ENCODE assay signal across 32 mouse cellular contexts in genomic region chr2:163073023-163073757, GRCm38 (mm10). TPM values are rescaled to one million over a fixed set of nuclear protein-coding genes. Genes with fewer than 3 reads are reported as not detected.
DNase-seq lines count a peak whose midpoint lies in the region; ATAC-seq and TF ChIP-seq lines count a peak whose summit lies in the region.
"Had no signal": no experiment of that assay in that cellular context is flagged by ENCODE, and none has a peak within 500 bp of the region (broad histone marks: within the 10 kb centered on the region; RNA-seq: fewer than 3 reads in every experiment).

No protein-coding gene starts in this region.

- no peak overlapping the region for H3K9ac ChIP-seq in kidney, postnatal 0 days (ENCODE audit: low read depth, low read length)
- H3K9ac ChIP-seq in kidney, embryonic 16.5 days (replicated peaks; ENCODE audit: low read length), result no peak overlapping the region
- H3K9ac ChIP-seq: embryonic facial prominence, embryonic 13.5 days; forebrain, postnatal 0 days; liver, embryonic 12.5 days; liver, postnatal 0 days; midbrain, embryonic 12.5 days; neural tube, embryonic 15.5 days; stomach, embryonic 15.5 days had no signal

- H3K9me3 ChIP-seq in kidney, postnatal 0 days (replicated peaks; ENCODE audit: low read length), result no peaks in the 10 kb centered on the region
- H3K9me3 ChIP-seq in kidney, embryonic 16.5 days (ENCODE audit: low read length), result no peaks in the 10 kb centered on the region
- H3K9me3 ChIP-seq: embryonic facial prominence, embryonic 13.5 days; forebrain, embryonic 10.5 days; liver, embryonic 12.5 days; midbrain, embryonic 12.5 days; neural tube, embryonic 15.5 days; stomach, embryonic 15.5 days had no signal

- 0 out of 2 replicates have a peak, but pooled peaks have one; percentile 33 for ATAC-seq in kidney, postnatal 0 days (replicated peaks; ENCODE audit: low FRiP score, low read depth)
- no peak for ATAC-seq in kidney, embryonic 16.5 days (ENCODE audit: low FRiP score, low TSS enrichment)
- ATAC-seq: hindbrain, embryonic 16.5 days; liver, embryonic 12.5 days; liver, postnatal 0 days had no signal

- H3K27ac ChIP-seq in kidney, postnatal 0 days, result no peak overlapping the region
- no peak overlapping the region for H3K27ac ChIP-seq in kidney, embryonic 16.5 days (ENCODE audit: low read length)
- H3K27ac ChIP-seq: embryonic facial prominence, embryonic 13.5 days; forebrain, embryonic 10.5 days; liver, embryonic 12.5 days; midbrain, embryonic 12.5 days; neural tube, embryonic 15.5 days; stomach, embryonic 15.5 days had no signal

- WGBS in kidney, postnatal 0 days, result 87% methylated on average over 9 of the region's 9 CpGs
- WGBS in kidney, embryonic 16.5 days, result 84% methylated on average over 9 of the region's 9 CpGs

- no peak for TF ChIP-seq CTCF in kidney, postnatal 0 days (IDR thresholded peaks at IDR 0.05; ENCODE audit: low read depth)

- H3K36me3 ChIP-seq in kidney, postnatal 0 days (ENCODE audit: insufficient read depth, low read length), result peaks cover 5% of the 10 kb centered on the region; the same call in 1 of the 2 replicates
- peaks cover 25% of the 10 kb centered on the region for H3K36me3 ChIP-seq in kidney, embryonic 16.5 days (ENCODE audit: insufficient read depth, low read length)
- H3K36me3 ChIP-seq: neural tube, embryonic 15.5 days had no signal

- H3K4me3 ChIP-seq in kidney, postnatal 0 days (replicated peaks; ENCODE audit: low read depth, low read length), result no peak overlapping the region
- no peak overlapping the region for H3K4me3 ChIP-seq in kidney, embryonic 16.5 days (ENCODE audit: low read length)
- H3K4me3 ChIP-seq: embryonic facial prominence, embryonic 13.5 days; forebrain, embryonic 10.5 days; liver, embryonic 12.5 days; midbrain, embryonic 12.5 days; neural tube, embryonic 15.5 days; stomach, embryonic 15.5 days had no signal

- no peaks in the 10 kb centered on the region for H3K27me3 ChIP-seq in kidney, postnatal 0 days (ENCODE audit: insufficient read depth, low read length)
- no peaks in the 10 kb centered on the region for H3K27me3 ChIP-seq in kidney, embryonic 16.5 days (ENCODE audit: insufficient read depth, low read length)
- H3K27me3 ChIP-seq: embryonic facial prominence, embryonic 13.5 days; liver, embryonic 12.5 days; midbrain, embryonic 12.5 days; neural tube, embryonic 15.5 days; stomach, embryonic 15.5 days had no signal

- no peaks in the 10 kb centered on the region for H3K4me1 ChIP-seq in kidney, postnatal 0 days (replicated peaks; ENCODE audit: insufficient read depth, low read length)
- H3K4me1 ChIP-seq in kidney, embryonic 16.5 days (ENCODE audit: insufficient read depth, low read length), result no peaks in the 10 kb centered on the region
- H3K4me1 ChIP-seq: forebrain, embryonic 10.5 days; liver, embryonic 12.5 days; midbrain, embryonic 12.5 days; neural tube, embryonic 15.5 days; stomach, embryonic 15.5 days had no signal

- H3K4me2 ChIP-seq in kidney, postnatal 0 days (ENCODE audit: low read length), result no peak overlapping the region
- H3K4me2 ChIP-seq in kidney, embryonic 16.5 days (replicated peaks; ENCODE audit: low read depth, low read length), result no peak overlapping the region
- H3K4me2 ChIP-seq: embryonic facial prominence, embryonic 13.5 days; liver, embryonic 12.5 days; midbrain, embryonic 12.5 days; neural tube, embryonic 15.5 days; stomach, embryonic 15.5 days had no signal

- DNase-seq in adrenal gland, postnatal 14 days, result peak; percentile 23
- DNase-seq in adrenal gland, postnatal 10 days, result no peak
- no peak for DNase-seq in kidney, postnatal 0 days (ENCODE audit: low spot score)
- peak; percentile 74 for DNase-seq in ZHBTc4 (ENCODE audit: low read depth, low spot score)
- DNase-seq in yolk sac, embryonic 10.5 days (ENCODE audit: low spot score), result peak; percentile 66
- no peak for DNase-seq in c-Kit-positive CD71-positive TER-119-positive erythroid progenitor cells, embryonic 14.5 days (ENCODE audit: low spot score)
- DNase-seq in left cerebral cortex, adult 11 months (ENCODE audit: low spot score), result no peak
- DNase-seq: cerebellum, adult 11 months; cerebellum, adult 9-10 months; gastrocnemius, postnatal 10 days; heart, postnatal 14 days; kidney, adult 18-20 months; left cerebral cortex, postnatal 4 days; liver, postnatal 0 days; lung, postnatal 36 days; retina, postnatal 1 day had no signal

RNA-seq across cellular contexts. Expression of gene Gtsf1l, which starts 14.5 kb away (rescaled TPM):
- total RNA-seq in adrenal gland, postnatal 14 days (2021), result not detected in 2 replicates
- not detected for total RNA-seq in adrenal gland, postnatal 10 days (2021)
- not detected in 2 replicates for polyA plus RNA-seq in kidney, postnatal 0 days (2015; fragmentation: Nextera tagmentation; extraction: Ambion mirVana)
- not detected in 2 replicates for polyA plus RNA-seq in kidney, embryonic 16.5 days (2015; fragmentation: Nextera tagmentation; extraction: Ambion mirVana)
- total RNA-seq: common myeloid progenitor, adult 5-6 weeks; forebrain, postnatal 0 days; gastrocnemius, postnatal 10 days; heart, adult 8-10 months; heart, postnatal 14 days; layer of hippocampus, adult 8-10 months; layer of hippocampus, postnatal 25 days; left cerebral cortex, postnatal 4 days; megakaryocyte, adult 5-6 weeks had no signal
- polyA plus RNA-seq: embryonic facial prominence, embryonic 13.5 days; forebrain, embryonic 10.5 days; heart, embryonic 14.5 days; hindbrain, embryonic 16.5 days; limb, embryonic 14.5 days; liver, embryonic 12.5 days; liver, postnatal 0 days; midbrain, embryonic 12.5 days; neural tube, embryonic 15.5 days; stomach, embryonic 15.5 days had no signal

RNA-seq across cellular contexts. Expression of gene Mybl2, which starts 18.7 kb away (rescaled TPM):
- 6.2 and 6.8 TPM in 2 replicates for total RNA-seq in adrenal gland, postnatal 14 days (2021)
- total RNA-seq in adrenal gland, postnatal 10 days (2021), result 10 to 100 TPM in 1 of 2 experiments, 1 to 10 TPM in 1; 8.8 to 11.1 TPM
- 8.0 and 10.5 TPM in 2 replicates for polyA plus RNA-seq in kidney, postnatal 0 days (2015; fragmentation: Nextera tagmentation; extraction: Ambion mirVana)
- polyA plus RNA-seq in kidney, embryonic 16.5 days (2015; fragmentation: Nextera tagmentation; extraction: Ambion mirVana), result 23.7 and 27.0 TPM in 2 replicates

RNA-seq across cellular contexts. Expression of gene Ift52, which starts 56.0 kb away (rescaled TPM):
- 38.7 and 42.9 TPM in 2 replicates for total RNA-seq in adrenal gland, postnatal 14 days (2021)
- total RNA-seq in adrenal gland, postnatal 10 days (2021), result 10 to 100 TPM; 35.6 to 38.1 TPM
- 52.3 and 53.5 TPM in 2 replicates for polyA plus RNA-seq in kidney, postnatal 0 days (2015; fragmentation: Nextera tagmentation; extraction: Ambion mirVana)
- 55.3 and 55.5 TPM in 2 replicates for polyA plus RNA-seq in kidney, embryonic 16.5 days (2015; fragmentation: Nextera tagmentation; extraction: Ambion mirVana)

Comparison
In these comparisons a context has a peak if more than half of its experiments do, and no peak if none do; other contexts are left out.
1. DNase-seq: peak in adrenal gland, postnatal 14 days (single experiment), ZHBTc4 (single experiment) and yolk sac, embryonic 10.5 days (single experiment); none in adrenal gland, postnatal 10 days (single experiment), kidney, postnatal 0 days (single experiment), c-Kit-positive CD71-positive TER-119-positive erythroid progenitor cells, embryonic 14.5 days (single experiment) and left cerebral cortex, adult 11 months (single experiment).